ENCODE assay signal across 21 mouse cellular contexts in genomic region chr13:93912326-93912915, GRCm38 (mm10).
DNase-seq lines count a peak whose midpoint lies in the region; ATAC-seq lines count a peak whose summit lies in the region.
"Had no signal": no experiment of that assay in that cellular context is flagged by ENCODE, and none has a peak within 500 bp of the region (broad histone marks: within the 10 kb centered on the region; RNA-seq: fewer than 3 reads in every experiment).

No protein-coding gene starts in this region.

- WGBS in embryonic facial prominence, embryonic 15.5 days: 75% methylated on average over 5 of the region's 5 CpGs

- no peaks in the 10 kb centered on the region for H3K9me3 ChIP-seq in embryonic facial prominence, embryonic 15.5 days (replicated peaks)
- H3K9me3 ChIP-seq: G1E; megakaryocyte, embryonic 14.5 days had no signal

- no peaks in the 10 kb centered on the region for H3K36me3 ChIP-seq in embryonic facial prominence, embryonic 15.5 days
- H3K36me3 ChIP-seq: G1E had no signal

- ATAC-seq in embryonic facial prominence, embryonic 15.5 days (ENCODE audit: insufficient number of reproducible peaks, low FRiP score, low TSS enrichment, low read depth): no peak
- ATAC-seq: hindbrain, embryonic 16.5 days; midbrain, embryonic 16.5 days had no signal

- no peak overlapping the region for H3K9ac ChIP-seq in embryonic facial prominence, embryonic 15.5 days
- H3K9ac ChIP-seq: forebrain, postnatal 0 days had no signal

- H3K4me2 ChIP-seq in embryonic facial prominence, embryonic 15.5 days (replicated peaks): no peak overlapping the region

- DNase-seq in heart, adult 11 months: peak; percentile 85
- DNase-seq in heart, adult 18-20 months: no peak
- DNase-seq in kidney, postnatal 10 days: peak; percentile 8
- DNase-seq in kidney, adult 11 months: no peak
- DNase-seq in testis, postnatal 14 days (ENCODE audit: low spot score): peak; percentile 15
- no peak for DNase-seq in gastrocnemius, postnatal 10 days
- DNase-seq in gastrocnemius, postnatal 25 days: no peak
- DNase-seq: adrenal gland, postnatal 14 days; cerebellum, adult 11 months; cerebellum, postnatal 10 days; forebrain, postnatal 0 days; kidney, adult 18-20 months; lung, adult 2 months; right cerebral cortex, postnatal 25 days; thymus, postnatal 25 days had no signal

- H3K4me3 ChIP-seq in embryonic facial prominence, embryonic 15.5 days (replicated peaks): no peak overlapping the region
- H3K4me3 ChIP-seq: megakaryocyte, embryonic 14.5 days had no signal

- no peaks in the 10 kb centered on the region for H3K27me3 ChIP-seq in embryonic facial prominence, embryonic 15.5 days

- peaks cover 27% of the 10 kb centered on the region for H3K4me1 ChIP-seq in embryonic facial prominence, embryonic 15.5 days
- H3K4me1 ChIP-seq: megakaryocyte, embryonic 14.5 days had no signal

- peak overlapping the region; percentile 92 for H3K27ac ChIP-seq in embryonic facial prominence, embryonic 15.5 days (replicated peaks)
- H3K27ac ChIP-seq: stomach, postnatal 0 days had no signal

Comparison
In these comparisons a context has a peak if more than half of its experiments do, and no peak if none do; other contexts are left out.
1. DNase-seq: peak in heart, adult 11 months (single experiment), kidney, postnatal 10 days (single experiment) and testis, postnatal 14 days (single experiment); none in heart, adult 18-20 months (0 of 2), kidney, adult 11 months (single experiment), gastrocnemius, postnatal 10 days (single experiment) and gastrocnemius, postnatal 25 days (single experiment).